Mouse (Mus musculus) E14TG2a.4 (cell line): ENCODE results near the gene Cdkl4.

Experiments
- CTCF ChIP-seq: conservative IDR thresholded peaks from 2 replicates; pipeline ENCODE4 v1.5.1; 2014; ENCODE audit warnings: low read length
- NANOG ChIP-seq: IDR thresholded peaks from 2 replicates; pipeline ENCODE4 v1.6.1; 2014; ENCODE audit warnings: borderline replicate concordance, low read length, mixed read lengths
- POU5F1 ChIP-seq: IDR thresholded peaks from 2 replicates; pipeline ENCODE4 v1.6.1; 2014; ENCODE audit warnings: low read length, borderline replicate concordance

- TF ChIP-seq CTCF (no peak), POU5F1 (no peak), NANOG (no peak)
These were observed 25.5 kb upstream of the Cdkl4 start for GRCm38 (mm10) chr17:80603079-80603625.
